Mouse (Mus musculus) skeletal muscle tissue, adult 2 months (tissue): Measurements from ENCODE around the gene Sephs2.
A peak's percentile ranks its signal among the peaks of the same experiment; 100 is the strongest.

Experiments
- DNase-seq: peaks from one replicate; pipeline ENCODE4 v3.0.0-alpha.2; 2012; ENCODE audit warnings: low read depth, low spot score

Gene Sephs2

DNA sequence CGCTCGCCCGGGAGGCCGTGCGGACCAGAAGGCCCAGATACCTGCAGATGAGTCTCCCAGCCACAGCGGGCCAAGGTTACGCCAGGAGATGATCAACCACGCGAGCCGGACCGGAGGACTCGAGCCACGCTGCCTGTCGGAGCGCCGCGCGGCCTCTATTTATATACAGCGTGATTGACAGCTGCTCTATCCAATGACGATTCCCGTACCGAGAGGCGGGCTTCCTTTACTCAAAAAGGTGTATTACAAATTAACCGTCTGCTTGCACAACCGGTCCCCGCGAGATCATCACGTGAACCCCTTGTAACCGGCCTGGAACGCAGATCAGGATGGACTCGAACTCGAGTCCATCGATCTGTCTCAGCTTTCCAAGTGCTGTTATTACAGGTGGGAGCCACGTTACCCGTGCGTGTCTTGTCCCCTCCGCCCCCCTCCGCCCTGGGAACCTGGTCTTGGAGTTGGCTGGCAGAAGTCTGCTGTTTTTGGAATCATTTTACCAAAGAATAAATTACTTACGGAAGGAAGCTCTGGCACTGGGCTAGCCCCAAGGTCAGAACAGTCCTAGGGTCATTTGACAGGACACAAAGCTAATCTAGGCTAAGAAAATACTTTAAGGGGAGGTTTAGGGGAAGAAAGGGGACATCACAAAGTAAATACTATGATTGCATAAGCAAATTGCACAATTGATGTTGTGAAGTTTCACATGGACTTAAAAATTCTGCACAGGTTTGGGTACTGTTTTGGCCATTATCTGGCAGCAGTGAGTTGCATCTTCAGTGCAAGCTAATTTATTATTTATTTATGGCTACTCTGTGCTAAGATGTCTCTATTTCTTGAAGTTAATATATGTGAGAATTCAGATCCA lies at the start of gene Sephs2:
TSS of gene Sephs2 (minus strand) at position 131 of the 865 bp plus-strand sequence.
- peak; percentile 95 for DNase-seq

DNA sequence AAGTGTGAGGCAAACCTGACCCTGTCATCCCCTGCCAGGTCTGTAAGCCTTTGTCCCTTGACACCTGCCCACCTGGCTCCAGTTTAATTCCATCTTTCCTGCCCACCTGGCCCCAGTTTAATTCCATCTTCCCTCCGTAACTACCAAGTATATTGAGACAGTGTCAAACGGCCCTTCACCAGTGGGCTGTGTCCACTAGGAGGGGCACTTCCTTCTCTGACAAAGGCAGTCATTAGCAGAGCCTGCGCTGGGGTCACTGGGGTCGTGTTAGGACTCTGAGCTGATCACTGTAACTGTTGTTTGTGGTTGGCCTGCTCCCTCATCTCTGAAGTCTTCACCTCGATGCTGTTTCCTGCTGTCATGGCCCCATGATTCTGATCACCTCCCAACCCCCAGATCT lies 48.2 kb upstream of the Sephs2 start:
- no peak for DNase-seq

DNA sequence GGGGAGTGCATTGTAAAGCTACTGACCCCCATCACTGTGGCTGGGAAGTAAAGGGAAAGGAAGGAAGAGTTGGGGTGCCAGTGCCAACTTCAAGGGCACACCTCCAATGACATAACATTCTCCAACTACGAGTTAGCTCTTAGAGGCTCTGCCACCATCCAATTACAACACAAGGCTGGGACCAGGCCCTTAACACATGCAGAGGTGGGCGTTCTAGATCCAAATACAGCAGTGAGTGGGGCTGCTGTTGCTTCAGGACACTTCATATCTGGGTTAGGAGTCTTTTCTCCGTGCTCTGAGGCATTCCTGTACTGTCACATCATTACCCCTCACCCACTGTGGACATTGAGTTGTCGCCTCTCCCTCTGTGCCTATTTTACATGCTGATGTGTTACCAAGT lies 47.3 kb upstream of the Sephs2 start:
- DNase-seq: no peak

DNA sequence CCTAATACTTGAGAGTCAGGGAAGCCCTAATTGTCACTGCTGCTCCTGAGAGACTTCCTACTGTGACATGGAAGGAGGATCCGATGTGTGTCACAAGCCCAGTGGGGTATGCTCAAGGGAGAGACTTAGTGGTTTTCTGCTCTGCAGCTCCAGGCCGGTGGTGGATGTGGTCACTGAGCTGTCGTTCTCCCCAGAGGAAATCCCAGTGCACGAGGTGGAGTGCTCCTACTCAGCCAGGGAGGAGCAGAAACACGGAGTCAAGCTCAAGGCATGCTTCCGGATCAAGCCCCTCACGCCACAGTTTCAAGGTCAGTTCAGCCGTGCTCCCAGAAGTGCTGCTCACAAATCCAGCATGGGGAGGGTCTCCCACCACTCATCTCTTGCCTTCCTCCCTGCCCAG lies 40.1 kb upstream of the Sephs2 start:
- DNase-seq: no peak

DNA sequence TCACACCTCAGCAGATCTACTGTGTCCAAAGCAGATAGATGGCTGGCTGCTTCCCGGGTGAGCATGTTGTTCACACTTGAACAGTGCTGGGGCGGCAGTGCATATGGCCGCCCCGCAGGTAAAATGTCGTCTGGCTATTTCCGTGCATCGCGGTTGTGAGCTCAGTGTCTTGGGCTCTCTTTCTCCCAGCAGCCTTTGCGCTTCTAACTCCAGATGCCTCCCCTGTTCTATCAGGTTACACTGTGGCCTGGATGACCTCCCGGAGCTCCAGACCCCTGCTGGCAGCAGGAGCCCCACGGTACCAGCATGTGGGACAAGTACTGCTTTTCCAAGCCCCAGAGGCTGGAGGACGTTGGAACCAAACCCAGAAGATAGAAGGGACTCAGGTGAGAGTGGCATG lies 36.1 kb upstream of the Sephs2 start:
- DNase-seq: no peak

DNA sequence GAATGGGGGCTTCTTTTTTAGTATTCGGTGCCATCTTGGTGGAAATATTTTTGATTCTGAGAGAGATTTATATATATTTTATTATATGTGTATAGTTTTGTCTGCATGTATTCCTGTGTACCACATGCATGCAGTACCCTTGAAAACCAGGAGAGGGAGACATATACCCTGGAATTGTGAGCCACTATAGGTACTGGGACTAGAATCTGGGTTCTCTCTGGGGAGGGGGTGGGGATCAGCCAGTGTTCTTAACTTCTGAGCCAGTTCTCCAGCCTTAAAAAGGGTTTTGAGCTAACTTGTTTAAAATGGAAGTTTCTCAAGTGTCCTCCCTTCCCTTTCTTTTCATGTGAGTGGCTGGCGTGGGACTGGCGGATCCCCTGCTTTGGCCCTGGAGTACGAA lies 35.0 kb upstream of the Sephs2 start:
- peak; percentile 49 for DNase-seq

DNA sequence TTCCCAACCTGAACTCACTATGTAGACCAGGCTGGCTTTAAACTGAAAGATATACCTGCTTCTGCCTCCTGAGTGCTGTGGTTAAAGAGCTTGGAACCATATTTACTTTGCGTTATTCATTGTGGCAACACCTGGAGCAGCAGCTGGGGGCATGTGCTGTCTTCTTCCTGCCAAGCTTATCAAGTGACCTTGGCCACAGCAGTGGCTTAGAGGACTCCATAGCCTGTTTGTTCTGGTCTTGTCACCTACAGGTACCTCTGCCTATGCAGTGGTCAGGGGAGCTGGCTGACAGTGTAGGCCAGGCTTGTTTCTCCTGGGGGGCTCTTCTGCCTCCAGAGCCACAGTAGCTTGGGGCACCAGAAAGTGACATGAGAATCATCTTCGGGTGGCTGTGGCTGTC lies 34.6 kb upstream of the Sephs2 start:
- no peak for DNase-seq

DNA sequence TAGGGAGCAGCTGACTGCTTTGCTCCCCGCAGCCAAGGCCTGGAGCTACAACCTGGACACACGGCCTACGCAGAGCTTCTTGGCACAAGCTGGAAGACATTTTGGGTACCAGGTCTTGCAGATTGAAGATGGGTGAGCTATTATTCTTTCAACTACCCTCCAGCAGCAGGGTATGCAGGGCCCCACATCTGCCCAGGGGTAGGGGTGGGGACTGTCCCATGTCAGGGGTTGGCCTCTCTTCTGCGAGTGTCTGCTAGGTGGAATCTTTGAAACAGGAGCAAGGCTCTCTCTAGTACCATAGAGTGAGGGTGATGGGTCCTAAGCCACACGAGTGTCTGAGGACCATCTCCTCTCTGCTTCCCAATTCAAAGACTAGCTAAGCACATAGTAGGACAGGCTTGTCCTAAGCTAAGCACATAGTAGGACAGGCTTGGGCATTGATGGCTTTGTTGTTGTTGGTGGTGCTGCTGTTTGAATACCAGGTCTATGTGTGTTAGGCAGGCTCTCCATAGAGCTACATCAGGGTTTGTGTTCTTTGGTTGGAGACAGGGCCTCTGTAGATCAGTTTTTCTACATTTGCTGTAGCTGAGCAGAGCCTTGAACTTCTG lies 23.8 kb upstream of the Sephs2 start:
- no peak for DNase-seq

DNA sequence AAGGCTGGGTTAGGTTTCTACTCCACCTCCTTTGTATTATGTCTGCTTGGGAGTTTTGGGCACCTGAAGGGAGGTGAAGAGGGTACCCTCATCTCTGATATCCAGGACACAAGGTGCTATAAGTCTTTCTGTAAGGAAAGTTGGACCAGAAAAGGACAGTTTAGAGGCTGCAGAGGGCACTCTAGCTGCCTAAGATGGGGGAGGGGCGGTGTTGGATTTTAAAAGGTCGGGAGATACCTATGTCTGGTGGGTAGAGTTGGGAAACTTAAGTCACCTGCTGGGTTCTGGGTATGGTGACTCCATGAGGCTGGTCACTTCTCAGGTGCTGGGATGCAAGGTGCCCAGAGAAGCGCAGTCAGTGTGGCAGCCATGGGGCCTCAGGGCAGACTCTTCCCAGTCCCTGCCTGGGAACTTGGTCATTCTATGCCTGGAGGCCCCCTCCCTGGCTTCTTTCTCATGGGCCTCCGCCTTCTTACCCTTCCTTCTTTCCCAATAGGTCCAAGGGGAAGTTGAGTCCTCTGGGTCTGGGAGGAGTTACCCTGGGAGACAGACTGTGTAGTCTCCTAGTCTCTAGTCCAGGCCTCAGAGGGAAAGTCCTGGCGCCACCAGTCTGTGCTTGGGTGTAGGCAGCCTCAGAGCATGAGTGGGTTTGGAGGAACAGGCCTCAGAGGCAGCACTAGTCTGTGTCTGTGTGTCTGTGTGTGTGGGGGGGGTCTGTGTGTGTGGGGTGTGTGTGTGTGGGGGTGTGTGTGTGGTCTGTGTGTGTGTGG lies 23.1 kb upstream of the Sephs2 start:
- DNase-seq: no peak

DNA sequence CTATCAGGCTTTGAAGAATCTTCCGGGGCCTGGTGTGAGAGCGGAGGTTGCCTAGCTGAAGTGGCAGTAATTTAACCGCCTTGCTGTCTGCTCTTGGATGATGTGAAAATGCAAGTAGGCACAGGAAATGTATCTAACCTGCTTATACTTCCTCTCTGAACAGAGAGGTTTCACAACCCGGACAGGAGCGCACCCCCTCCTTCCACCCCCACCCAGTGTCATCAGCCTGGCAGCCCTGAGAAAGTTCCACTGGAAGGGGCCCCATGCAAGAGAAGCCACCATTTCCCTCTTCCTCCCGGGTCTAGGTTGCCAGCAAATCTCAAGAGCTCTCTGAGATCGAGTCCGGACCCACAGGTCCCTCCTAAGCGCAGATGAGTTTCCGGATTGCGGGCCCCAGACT lies 22.2 kb upstream of the Sephs2 start, which contains the start of gene Itgal:
TSS of gene Itgal (plus strand) at position 163 of the 400 bp plus-strand sequence.
- DNase-seq: no peak

DNA sequence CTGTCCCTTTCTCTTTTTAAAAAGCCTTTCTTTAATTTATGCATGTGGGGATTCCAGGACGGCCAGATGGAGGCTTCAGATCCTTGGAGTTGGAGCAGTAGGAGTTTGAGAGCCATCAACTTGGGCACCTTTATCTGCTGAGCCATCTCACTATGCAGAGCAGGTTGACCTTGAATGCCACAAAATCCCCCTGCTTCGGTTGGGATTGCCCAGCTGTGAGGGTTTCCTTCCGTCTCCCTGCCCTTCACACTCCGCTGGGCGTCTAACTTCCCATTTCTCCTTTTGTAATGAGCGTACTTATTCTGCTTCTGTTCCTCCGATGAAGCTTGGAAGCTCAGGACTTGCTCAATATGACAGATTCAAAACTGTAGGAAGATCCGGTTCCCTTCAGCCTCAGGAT lies 16.3 kb upstream of the Sephs2 start:
- no peak for DNase-seq

DNA sequence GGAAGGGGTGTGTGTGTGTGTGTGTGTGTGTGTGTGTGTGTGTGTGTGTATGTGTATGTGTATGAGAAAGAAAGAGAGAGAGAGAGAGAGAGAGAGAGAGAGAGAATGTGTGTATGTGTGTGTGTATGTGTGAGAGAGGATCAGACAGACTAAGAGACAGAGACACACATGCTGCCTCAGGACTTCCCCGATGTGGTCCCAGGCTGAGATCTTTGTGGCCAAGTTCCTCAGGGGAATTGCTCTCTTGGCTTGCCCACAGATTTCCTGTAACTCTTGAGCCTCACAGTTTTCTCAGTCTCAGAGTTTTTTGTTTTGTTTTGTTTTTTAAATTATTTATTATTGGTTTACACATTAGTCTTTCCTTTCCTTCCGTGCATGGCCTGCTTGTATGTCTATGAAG lies 15.5 kb upstream of the Sephs2 start:
- DNase-seq: no peak

DNA sequence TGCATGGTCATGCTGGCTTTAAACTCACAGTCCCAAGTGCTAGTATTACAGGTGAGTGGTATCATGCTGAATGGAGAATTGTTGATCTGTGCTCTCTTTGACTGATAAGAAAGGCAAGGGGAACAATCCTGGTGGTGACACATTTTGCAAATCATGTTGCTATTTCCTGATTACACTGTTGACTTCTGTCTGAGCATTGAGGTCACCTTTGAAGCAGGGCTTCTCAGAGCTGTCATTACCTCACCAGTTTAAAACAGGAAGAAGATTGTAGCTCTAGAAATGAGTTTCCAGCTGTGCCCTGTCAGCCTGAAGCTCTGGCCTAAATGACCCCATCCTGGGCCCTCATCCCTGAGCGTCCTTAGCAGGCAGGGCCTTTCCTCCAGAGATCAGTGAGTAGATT lies 14.1 kb upstream of the Sephs2 start:
- DNase-seq: no peak

DNA sequence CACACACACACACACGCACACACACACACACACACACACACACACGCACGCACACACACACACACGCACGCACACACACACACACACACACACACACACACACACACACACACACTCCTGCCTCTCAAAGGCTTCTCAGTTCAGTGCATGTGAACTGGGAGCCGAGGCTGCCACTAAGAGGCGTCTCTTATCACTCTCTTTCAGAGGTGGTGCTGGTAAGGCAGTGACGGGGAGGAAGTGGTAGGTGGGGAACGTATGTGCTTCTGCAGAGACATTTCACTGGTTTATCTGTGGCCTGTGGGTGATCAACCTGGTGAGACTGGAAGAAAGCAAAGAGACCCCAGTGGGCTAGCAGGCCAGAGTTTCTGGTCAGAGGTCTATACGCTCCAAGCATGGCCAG lies 11.3 kb upstream of the Sephs2 start:
- no peak for DNase-seq

DNA sequence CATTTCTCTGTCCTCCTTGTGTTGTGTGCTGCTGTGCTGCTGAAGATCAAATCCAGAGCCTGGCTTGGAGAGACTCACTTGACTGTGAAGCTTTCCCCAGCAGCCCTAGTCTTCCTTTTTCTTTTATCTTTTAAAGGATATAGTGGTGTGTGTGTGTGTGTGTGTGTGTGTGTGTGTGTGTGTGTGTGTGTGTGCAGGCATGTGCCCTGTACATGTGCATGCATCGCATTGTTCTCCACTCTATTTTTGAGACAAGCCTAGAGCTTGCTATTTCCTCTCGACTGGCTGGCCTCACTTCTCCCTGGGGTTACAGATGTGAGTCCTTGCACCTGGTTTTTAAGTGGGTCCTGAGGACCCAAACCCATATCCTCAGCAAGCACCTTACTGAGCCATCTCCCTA lies 8.3 kb upstream of the Sephs2 start:
- no peak for DNase-seq

DNA sequence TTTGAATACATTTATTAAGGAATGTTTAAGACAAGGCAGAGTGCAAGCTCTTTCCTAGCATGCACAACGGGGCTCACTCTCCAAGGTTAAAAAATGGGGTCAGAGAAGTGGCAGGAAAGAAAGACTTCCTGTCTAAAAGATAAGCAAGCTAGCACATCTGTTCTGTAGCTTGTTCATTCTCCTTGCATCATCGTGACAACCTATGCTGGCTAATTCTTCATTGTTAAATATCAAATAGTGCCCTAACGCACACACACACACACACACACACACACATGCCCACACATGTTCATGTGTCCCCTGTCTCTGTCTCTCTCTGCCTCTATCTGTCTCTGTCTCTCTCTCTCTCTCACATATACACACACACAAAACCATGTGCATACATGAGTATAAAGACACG lies 7.3 kb upstream of the Sephs2 start:
- no peak for DNase-seq

DNA sequence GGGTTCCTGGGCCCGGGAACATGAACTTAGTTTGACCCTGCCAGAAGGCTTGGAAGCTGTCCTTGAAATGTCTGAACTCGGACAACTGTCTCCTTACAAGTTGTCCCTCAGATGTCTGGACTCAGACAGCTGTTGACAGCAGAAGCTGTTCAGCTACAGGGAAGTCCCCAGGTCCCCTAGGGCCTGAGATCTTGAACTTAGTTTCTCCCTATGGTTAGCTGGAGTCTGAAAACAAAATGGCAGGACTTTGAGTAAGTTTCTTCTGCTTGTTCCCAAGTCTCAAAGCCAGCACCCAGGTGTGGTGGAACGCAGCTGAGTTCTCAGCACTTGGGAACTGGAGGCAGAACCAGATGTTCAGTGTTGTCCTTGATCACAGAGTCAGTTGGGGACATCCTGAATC lies 6.2 kb upstream of the Sephs2 start:
- DNase-seq: no peak

DNA sequence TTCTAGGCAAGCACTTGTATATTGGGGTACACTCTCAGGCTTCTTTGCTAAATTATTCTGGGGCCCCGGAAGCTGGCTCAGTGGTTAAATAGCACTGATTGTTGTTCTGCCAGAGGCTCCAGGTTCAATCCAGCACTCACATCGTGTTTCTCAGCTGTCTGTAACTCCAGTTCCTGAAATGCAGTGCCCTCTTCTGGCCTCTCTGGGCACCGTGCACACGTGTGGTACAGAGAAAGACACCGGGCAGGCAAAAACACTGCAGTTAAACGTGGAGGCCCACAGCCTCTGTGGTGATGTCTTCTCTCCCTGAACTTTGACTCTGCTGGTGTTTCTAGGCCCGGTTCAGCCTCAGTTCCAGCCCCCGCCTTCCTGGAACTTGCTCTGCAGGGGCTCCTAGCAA lies 4.5 kb upstream of the Sephs2 start:
- no peak for DNase-seq

DNA sequence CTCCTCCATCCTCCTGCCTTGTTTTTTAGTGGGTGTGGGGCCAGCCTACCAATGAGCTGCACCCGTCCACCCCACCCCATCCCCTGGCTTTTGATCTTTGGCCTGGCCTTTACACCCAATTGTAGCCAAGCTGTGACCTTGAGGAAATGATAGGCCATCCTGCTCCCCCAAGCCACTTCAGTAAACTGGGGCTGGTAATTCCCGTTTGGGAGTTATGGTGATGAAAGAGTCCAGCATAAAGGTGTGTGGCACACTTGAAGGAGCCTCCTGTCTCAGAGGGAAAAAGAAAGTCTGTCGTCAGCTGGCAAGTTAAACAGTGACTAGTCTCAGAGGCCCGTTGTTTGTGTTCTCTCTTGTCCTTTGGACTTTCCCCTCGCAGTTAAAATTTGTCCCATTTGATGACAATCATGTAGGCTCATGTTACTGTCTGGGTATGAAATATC lies 2.7 kb upstream of the Sephs2 start:
- DNase-seq: no peak

DNA sequence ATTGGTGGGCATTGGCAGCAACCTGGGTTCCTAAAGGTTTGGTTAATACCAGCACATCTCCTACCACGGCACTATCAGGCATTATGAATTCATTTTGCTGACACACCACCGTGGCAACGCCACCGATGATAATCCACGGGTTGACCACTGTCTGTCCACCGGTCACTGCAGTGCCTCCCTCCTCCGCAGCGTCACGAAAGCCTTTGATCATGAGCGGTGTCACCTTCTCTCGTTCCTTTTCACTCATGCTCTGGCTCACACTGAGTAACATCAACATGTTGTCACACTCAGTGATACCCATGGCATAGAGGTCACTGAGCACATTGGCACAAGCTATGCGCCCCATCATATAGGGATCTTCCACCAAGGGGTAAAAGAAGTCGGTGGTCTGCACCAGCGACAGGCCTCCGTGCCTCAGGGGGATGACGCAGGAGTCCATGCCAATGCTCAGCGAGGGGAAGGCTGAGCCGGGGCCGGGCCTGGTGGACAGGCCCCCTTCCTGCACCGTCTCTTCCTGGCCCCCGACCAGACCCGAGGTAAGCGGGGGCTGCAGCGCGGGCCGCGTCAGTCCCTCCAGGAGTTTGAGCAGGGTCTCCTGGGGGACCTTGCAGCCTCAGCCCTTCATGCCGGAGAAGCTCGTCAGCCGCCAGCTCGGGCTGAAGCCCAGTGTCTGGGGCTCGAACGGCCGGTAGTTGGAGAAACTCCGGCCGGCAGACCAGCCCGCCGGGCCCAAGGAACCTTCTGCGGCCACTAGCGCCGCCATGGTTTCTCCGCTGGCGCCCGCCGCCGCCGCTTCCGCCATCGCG lies 534 bp downstream of the Sephs2 start:
- no peak for DNase-seq

DNA sequence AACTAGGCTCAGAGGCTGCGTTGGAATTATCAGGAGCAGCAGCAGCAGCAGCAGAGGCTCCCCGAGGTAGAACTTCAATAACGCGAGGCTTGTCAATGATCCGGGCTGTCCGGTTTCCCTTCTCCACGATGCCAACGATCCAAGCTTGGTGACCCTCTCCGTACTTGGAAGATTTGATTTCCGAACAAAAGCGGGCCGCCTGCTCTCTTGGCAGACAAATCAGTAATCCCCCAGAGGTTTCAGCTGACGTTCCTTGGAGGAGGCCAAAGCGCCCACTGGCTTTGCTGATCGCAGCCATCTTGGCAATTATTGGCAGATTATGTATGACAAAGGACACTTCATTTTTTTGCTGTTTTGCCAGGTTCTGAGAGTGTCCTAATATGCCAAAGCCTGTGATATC lies 1.3 kb downstream of the Sephs2 start:
- DNase-seq: no peak

DNA sequence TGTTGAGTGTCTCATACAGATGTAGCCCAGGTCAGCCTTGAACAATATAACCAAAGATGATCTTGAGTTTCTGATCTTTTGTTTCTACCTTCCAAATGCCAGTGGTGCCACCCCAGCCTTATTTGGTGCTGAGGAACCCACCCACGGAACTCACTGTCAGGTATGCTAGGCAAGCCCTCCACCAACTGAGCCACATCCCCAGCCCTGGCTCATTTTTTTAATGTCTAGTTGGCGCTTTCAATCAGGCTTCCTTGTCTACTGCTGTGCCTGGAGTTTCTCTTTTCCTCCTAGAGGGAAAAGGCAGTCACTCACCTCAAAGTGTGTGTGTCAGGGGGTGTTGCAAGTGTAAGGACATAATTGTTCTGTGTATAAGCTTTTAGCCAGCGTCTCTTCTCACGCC lies 2.8 kb downstream of the Sephs2 start:
- DNase-seq: no peak
